Mouse (Mus musculus) ES-E14 (cell line): Measurements from ENCODE around the gene Gm17482.

ENCODE experiments used
- CHD2 ChIP-seq: IDR thresholded peaks from 2 replicates; pipeline ENCODE4 v1.6.1; 2014; ENCODE audit warnings: mild to moderate bottlenecking, low read depth, low read length, inconsistent platforms
- MAFK ChIP-seq: IDR thresholded peaks from 2 replicates; pipeline ENCODE4 v1.6.1; 2014; ENCODE audit warnings: mild to moderate bottlenecking, low read depth, low read length, inconsistent platforms; ENCODE audit not compliant: insufficient read depth
- ZNF384 ChIP-seq: IDR thresholded peaks from 2 replicates; pipeline ENCODE4 v1.6.1; 2012; ENCODE audit warnings: low read depth, low read length, inconsistent platforms

- TF ChIP-seq ZNF384 (no peak), CHD2 (no peak), MAFK (no peak)
Measured at GRCm38 (mm10) chr6:115271866-115272271, 44.7 kb downstream of the Gm17482 start.
